Mouse (Mus musculus): Measurements from ENCODE around the gene Rasl11a. TPM values are rescaled to one million over a fixed set of nuclear protein-coding genes. Genes with fewer than 3 reads are reported as not detected.

Gene Rasl11a
- polyA plus RNA-seq, 1 experiment from 2014 or later, result 22.6 TPM

Other genes starting within 250 kb of the Rasl11a start
- 18.2 and 19.8 TPM in 2 replicates for gene Usp12, start 50.1 kb upstream of the Rasl11a start, polyA plus RNA-seq (2016; fragmentation: Nextera tagmentation; extraction: Ambion mirVana)
- gene Rpl21, start 12.2 kb upstream of the Rasl11a start, polyA plus RNA-seq (2016; fragmentation: Nextera tagmentation; extraction: Ambion mirVana), result 401 and 415 TPM in 2 replicates
- gene Gtf3a, start 103.6 kb downstream of the Rasl11a start, polyA plus RNA-seq (2016; fragmentation: Nextera tagmentation; extraction: Ambion mirVana), result 90.9 and 99.8 TPM in 2 replicates
- 21.1 and 22.5 TPM in 2 replicates for gene Mtif3, start 118.7 kb downstream of the Rasl11a start, polyA plus RNA-seq (2016; fragmentation: Nextera tagmentation; extraction: Ambion mirVana)
- 6.3 and 7.4 TPM in 2 replicates for gene Lnx2, start 231.5 kb downstream of the Rasl11a start, polyA plus RNA-seq (2016; fragmentation: Nextera tagmentation; extraction: Ambion mirVana)
- gene Polr1d, start 232.0 kb downstream of the Rasl11a start, polyA plus RNA-seq (2016; fragmentation: Nextera tagmentation; extraction: Ambion mirVana), result 95.4 and 100 TPM in 2 replicates